Mouse (Mus musculus) spleen, postnatal 4 days (tissue): ENCODE results near the gene Foxc1.

Experiments
- DNase-seq, 2 experiments: peaks; one replicate each; pipeline ENCODE4 v3.0.0; 2022; ENCODE audit warnings: low spot score in 2 of 2

The Foxc1 gene

DNA sequence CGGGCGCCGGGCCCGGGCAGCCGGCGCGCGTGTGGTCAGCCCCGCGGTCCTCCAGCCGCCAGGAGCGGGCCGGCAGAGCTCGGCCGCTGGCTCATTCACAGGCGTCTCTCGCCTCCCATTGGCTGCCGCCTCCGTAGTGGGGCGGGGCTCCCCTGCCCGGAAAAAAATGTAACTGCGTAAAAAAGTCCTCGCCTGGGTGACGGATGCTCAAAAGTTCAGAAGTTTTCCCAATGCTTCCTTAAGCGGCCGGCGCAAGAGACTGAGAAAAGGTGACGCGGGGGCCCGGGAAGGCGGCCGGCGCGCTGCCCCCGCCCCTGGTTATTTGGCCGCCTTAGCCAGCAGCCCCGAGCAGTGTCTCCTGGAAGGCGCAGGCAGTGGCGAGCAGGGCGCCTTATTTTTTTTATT is at the start of gene Foxc1:
Gene Foxc1 (plus strand): TSS at position 206 of the 405 bp plus-strand sequence.
- DNase-seq = peak; percentile 51 to 66

GRCm38 (mm10) chr13:31760411-31760810 is 46.0 kb upstream of the Foxc1 start:
- no peak for DNase-seq

- no peak for DNase-seq
Observed at GRCm38 (mm10) chr13:31761057-31761456, 45.4 kb upstream of the Foxc1 start.

DNA sequence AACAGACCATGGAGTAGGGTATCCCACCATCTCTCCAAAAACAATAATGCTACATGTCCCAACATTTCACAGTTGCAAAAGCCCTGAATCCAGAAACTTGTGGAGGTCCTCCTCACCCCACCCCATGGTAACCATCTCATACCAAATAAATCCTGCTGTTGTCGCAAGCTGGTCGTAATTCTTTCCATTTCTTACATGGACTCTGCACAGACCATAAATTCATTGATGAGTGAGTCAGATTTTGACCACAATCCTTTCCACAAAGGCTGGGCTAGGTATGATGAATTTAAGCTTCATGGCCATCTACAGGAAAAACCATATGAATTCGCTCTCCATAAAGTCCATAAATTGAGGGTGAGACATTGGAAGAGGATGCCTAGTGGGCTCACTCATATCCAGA is 42.0 kb upstream of the Foxc1 start:
- no peak for DNase-seq

DNA sequence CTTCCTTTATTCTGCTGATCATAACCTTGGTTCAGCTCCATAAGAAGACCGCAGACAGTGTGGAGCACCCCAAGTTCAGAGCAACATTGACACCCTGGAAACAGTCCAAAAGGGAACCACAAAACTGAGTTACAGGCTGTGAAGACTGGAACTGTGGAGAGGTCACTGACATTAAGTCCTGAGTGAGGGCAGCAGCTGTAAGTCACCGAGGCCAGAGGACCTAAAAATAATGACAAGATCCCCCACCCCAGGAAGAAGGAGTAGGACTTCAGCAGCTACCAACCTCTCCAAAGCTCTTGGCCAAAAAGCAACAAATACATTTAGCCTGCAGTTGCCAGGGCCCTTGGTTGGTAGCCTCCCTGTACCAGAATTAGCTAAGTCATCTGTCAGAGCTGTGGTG is 40.9 kb upstream of the Foxc1 start:
- DNase-seq = no peak

DNA sequence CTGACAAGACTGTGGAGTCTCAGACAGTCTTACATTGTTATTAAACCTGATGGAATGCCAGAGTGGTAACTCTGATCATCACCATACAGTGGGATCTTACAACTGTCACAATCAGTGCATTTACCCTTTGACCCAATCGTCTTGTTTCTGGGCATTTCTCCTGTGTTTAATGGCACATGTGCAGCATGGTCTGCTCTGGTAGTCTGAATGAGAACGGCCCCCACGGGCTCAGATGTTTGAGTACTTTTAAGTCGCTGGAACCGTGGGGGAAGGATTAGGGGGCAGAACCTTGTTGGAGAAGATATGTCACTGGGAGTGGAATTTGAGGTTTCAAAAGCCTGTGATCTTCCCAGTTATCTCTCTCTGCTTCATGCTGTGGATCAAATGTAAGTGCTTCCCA is 33.6 kb upstream of the Foxc1 start:
- no peak for DNase-seq

DNA sequence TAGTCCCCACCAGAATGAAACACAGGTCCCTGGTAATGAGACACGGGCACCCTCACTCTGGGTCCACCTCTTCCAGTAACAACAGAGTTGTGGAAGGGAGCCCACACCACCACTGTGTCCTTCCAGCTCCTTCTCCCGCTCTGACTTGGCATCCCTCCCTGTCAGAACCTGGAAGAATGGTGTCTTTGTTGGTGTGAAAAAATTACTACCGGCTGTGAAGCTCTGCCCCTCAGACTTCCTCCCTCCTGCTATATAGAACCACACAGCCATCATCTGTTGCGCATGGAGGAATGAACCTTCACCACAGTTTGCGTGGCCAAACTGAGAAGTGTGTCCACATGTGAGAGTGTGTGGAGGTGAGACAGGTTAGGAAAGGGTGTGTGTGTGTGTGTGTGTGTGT is 30.7 kb upstream of the Foxc1 start:
- no peak for DNase-seq

- no peak for DNase-seq
Observed at GRCm38 (mm10) chr13:31779281-31779981, 27.0 kb upstream of the Foxc1 start.

GRCm38 (mm10) chr13:31780299-31780698 is 26.1 kb upstream of the Foxc1 start:
- no peak for DNase-seq

DNA sequence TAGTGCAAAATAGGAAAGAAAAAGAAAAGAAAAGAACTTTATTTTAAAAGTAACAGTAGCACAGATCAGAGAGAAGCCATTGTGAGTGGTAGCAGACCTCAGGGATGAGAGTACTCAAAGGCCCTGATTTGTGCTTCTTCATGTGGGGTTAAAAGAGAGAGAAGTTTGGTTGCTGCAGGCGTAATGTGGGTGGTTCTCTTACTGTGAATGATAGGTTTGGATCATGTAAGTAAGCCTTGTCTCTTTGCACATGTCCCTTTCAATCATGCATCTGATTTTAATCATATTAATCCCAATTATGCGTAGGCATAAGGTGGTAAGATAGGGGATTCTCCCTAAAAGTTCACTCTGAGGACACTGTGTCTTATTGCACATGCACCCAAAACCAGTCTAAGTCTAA is 24.4 kb upstream of the Foxc1 start:
- no peak for DNase-seq

GRCm38 (mm10) chr13:31784757-31785156 is 21.7 kb upstream of the Foxc1 start:
- DNase-seq = no peak

GRCm38 (mm10) chr13:31792480-31793132 is 13.8 kb upstream of the Foxc1 start:
- DNase-seq = peak in 1 of 2 experiments; percentile 68

DNA sequence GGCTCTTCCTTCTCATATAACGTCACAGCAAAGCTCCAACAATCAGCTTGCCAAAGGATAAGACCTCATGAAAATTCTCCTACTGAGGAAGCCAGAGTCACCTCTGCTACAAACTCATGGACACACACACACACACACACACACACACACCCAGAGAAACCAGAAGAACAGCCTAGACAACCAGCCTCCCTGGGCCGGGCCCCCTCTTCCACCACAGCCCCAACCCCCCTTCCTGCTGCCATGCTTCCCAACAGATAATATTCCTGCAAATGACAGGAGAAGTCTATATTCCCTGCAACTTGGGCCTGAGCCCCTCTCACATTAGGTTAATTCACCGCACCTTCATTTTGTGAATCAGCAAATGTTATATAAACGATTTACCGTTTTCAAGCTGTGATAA is 13.3 kb upstream of the Foxc1 start:
- no peak for DNase-seq

DNA sequence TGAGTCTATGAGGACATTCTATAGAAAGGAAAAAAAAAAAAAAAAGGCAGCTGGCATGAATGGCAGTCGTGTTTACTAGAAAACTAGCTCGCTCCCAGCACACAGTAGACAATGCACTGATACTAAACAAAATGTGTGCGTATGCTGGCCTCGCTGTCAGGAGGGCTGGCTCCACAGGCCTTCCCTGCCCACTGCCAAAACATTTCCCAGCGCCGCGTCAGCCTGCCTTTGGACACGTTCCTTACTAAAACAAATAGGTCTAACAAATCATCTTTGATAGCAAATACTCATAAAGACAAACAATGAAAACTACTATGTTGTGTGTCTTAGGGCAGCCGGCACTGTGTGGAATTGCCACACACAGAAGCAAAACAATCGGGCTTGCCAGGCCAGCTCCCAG is 9.1 kb upstream of the Foxc1 start:
- no peak for DNase-seq

GRCm38 (mm10) chr13:31798075-31798474 is 8.4 kb upstream of the Foxc1 start:
- no peak for DNase-seq

DNA sequence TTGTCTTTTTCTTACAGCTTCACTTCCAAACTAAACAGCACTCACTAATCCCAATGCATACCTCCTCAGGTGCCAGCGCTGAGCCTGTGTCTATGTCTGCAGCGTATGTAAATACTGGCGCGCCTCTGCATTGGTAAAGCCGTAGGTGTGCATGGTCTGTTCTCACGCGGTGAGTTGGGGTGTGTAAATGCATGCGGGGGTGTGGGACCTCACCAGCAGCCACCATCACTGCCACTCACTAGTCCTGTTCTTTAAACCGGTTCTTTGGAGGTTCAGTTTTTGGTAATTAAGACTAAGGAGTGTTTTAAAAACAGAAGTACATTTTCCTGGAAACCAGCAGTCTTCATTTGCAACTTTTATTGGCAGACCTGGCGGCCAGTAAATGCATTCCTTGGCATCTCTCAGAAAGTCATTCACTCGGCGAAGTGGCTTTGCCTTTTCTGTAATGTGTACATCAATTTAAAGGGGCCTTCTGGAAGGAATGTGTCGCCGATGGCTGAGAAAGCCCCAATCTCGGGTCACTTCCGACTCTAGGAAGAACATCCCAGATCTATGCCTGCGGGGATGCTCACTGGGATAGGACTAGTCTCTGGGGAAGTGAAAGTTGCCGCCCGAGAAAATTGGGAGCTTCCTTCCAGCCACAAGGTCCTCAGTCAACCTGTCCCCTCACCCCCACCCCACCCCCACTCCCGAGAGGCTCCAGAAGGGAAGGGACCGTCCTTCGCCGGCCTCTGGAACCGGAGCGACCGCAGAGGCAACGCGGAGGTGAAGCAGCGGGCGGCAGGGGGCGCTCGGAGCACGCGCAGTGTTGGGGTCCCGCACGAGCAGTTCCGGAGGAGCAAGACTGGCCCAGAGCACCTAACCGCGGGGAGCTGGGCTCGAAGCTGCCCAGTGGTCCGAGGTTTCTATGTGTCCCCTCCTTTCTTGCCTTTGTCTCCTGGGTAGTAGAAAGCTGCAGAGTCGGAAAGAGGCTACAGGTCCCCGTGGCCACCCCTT is 5.6 kb upstream of the Foxc1 start:
- DNase-seq = peak; percentile 67 to 90

DNA sequence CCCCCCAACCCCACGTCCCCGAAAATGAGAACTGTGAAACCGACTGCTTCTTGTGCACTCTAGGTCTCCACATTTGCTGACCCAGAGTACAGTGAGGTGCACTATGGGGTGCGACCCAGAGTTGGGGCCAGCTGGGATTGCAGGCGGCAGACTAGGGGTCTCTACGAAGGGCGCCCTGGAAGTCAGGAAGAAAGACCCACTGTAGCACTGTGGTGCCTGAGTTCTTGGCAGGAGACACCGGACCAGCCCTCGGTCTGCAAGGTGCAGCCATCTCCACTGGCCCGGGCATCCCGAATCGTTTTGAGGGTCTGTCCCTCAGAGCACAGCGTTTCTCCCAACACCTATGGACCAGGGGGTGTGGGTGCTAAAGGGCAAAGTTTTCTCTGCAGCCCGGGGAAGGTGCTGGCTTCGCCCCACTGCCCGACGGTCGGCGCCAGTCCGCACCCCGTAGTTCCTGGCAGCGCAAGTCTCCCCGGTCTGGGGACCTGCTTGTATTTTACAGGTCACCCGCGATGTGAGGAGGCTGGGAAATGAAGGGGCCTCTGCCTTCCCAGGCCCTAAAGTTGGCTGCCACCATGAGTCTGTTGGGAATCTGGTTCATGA is 4.6 kb upstream of the Foxc1 start:
- no peak for DNase-seq

DNA sequence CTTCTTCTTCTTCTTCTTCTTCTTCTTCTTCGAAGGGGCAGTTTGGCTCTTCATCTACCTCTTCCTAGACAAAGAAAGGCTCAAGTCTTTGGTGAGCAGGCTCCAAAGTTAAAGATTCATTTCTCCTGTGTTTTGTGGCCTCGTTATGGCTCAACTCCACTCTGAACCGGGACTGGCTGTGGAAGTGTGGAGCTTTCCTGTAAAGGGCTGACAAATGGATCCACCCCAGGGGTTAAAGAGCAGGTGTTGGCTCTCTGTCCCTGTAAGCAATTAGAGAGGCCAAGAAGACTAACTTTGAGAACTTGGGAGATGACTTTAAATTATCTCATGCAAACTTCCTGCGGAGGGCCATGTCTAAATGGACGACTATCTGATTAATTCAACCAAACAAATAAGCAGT is 4.0 kb upstream of the Foxc1 start:
- DNase-seq = no peak

DNA sequence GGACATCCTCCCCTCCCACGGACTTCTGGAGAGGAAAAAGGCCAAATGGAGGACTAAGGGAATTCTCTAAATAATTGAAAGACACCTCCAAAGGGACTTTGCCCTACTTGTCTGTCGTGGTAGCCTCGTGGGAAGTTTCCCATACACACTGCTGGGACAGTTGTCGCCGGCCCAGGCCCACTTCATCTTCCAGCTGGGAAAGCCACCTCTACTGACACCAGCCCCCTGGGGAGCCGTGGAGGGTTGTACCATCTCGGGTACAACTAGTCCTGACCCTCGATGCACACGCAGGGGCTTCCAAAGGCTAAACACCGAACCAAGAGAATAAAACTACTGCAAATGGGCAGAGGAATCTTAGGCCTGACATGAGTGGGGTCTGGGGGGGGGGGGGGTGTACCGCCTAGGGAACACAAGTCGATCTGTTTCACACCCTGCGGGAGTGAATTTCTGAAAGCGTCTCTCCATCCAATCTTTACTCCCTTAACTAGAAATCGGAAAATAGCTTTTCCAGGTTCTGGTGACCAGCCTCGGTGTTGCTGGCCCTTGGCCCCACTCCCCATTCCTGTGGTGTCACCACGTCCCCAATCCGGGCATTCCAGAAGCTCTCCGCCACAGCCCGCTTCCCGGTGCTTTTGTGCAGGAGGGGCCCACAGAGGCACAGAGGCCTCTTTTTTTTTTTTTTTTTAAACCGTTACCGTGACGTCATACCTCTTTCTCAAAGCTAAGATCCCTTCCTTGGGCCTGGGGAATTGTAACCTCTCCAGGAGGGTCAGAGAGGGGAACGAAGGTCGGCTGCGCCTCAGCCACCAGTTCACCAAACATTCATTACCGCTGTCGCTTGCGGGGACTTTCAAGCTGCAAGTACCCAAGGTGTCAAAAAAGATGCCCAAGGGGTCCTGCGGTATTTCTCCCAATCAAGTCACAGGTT is 3.0 kb upstream of the Foxc1 start:
- DNase-seq = no peak

GRCm38 (mm10) chr13:31804571-31804970 is 1.9 kb upstream of the Foxc1 start:
- DNase-seq = no peak
